Mouse (Mus musculus): Measurements from ENCODE around the gene Mitf.
A peak's percentile ranks its signal among the peaks of the same experiment; 100 is the strongest.

The Mitf gene

DNA sequence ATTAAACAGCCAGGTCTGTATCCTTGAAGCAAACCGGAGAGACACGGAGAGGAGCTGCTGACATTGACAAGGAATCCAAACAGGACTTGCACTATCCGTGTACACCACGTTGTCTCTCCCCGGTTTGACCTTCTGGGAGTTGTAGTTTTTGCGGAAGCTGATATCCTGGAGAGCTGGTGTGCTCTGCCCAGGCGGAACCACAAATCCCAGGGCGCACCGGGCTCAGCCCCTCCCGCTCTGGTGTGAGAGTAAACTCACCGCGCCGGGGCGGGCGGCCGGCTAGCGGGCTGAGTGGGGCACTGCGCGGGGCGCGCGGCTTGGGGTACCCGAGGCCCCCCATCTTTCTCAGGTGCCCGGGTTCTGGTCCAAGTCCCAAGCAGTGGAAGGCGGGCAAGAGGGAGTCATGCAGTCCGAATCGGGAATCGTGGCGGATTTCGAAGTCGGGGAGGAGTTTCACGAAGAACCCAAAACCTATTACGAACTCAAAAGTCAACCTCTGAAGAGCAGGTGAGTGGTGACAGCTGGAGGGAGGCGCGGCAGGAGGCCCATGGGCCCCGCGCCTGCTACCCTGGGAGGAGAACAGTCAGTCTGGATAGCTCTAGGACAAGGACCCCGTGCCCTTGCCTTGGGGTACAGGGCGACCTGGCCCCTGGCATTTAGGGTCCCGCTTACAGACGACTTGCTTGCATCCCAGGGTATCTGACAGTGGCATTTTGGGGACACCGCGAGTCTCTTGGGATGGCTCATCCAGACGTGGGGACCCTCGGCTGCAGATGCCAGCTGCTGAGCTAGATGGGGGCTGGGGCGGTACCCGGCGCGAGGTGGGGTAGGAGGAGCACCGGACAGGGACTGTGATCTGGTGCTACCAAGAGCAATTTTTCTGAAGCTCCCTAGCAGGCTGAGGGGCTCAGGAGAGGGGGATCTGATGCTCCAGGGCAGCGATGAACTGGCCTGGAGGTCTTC is at the start of gene Mitf:
Gene Mitf, plus strand, starts transcription at position 272 of the 963 bp plus-strand sequence.
- DNase-seq (ENCODE audit: low read depth), result peak; percentile 91

DNA sequence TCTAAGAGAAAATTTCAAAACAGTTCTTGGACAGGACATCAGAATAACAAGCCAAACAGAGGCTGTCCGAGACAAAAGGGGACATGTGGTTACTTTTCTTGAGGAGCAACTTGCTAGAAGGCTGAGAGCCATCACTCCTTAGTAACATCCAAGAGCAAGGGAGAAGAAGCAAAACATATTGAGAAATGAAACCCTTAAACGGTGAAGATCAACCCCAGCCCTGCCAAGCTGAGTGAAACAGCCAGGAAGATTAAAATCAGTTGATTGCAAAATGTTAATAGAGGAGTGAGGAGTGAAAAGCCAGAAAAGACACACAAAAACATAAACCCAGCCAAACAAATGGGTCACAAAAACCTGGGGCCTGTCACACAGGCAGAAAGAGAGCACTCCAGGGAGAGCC is 49.5 kb upstream of the Mitf start:
- DNase-seq (ENCODE audit: low read depth), result no peak

- no peak for DNase-seq (ENCODE audit: low read depth)
These were observed 48.0 kb upstream of the Mitf start for GRCm38 (mm10) chr6:97758884-97759283.

GRCm38 (mm10) chr6:97759301-97759700 is 47.6 kb upstream of the Mitf start:
- peak; percentile 55 for DNase-seq (ENCODE audit: low read depth)

DNA sequence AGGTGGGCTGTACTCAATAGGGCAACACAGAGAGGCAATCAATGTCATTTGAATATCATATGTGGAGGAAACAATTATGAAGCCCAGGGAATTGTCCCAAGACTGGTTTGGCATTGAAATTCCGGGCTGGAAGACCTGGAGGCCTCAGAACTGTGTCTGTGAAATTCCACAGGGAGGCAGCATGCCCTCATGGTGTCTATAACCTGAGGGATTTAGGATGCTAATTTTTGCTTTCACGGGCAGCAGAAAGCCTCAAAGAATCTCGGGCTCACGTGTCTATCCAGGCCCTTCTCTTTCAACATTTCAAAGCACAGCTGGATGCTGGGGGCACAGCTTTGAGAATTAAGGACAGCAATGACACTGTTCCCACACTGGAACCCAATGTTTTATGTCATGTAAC is 45.5 kb upstream of the Mitf start:
- no peak for DNase-seq (ENCODE audit: low read depth)

GRCm38 (mm10) chr6:97763970-97764369 is 42.9 kb upstream of the Mitf start:
- DNase-seq (ENCODE audit: low read depth), result no peak

DNA sequence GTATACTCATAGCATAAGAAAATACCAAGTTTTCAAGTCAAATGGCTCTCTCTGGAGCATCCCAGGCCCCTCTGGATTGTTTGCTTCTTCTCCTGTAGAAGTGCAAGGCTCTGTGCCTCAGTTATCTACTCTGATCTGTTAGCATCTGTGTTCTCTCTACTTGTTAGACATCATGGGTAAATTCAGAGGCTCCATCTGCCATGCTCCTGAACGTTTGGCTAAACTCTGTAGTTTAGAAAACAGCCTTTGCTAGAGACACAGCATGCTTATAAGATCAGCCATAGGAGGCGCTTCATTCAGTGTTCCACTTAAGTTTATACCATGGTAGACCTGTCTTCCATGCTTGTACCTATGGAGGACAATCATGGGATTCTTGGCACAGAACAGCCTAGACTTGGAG is 39.0 kb upstream of the Mitf start:
- no peak for DNase-seq (ENCODE audit: low read depth)

- no peak for DNase-seq (ENCODE audit: low read depth)
These were observed 37.3 kb upstream of the Mitf start for GRCm38 (mm10) chr6:97769549-97769948.

- DNase-seq (ENCODE audit: low read depth), result no peak
These were observed 25.5 kb upstream of the Mitf start for GRCm38 (mm10) chr6:97781316-97781715.

GRCm38 (mm10) chr6:97782291-97782690 is 24.6 kb upstream of the Mitf start:
- no peak for DNase-seq (ENCODE audit: low read depth)

DNA sequence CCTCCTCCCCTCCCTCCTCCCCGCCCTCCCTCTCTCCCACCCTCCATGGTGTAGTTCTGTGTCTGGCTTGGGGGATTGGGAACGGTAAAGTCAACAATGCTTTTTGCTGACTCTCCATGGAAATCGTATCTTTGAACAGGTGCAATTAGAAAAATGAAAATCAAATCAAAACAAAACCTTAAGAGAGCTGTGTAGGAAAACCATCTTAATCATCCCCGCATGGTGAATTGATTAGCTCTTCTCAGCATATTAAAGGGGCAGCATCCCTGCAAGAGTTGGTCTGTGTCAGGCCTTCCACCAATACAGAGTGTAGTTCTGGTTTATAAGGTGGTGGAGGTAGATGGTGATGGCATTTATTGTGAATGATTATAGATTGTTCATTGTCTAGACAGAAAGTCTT is 20.0 kb upstream of the Mitf start:
- DNase-seq (ENCODE audit: low read depth), result no peak

DNA sequence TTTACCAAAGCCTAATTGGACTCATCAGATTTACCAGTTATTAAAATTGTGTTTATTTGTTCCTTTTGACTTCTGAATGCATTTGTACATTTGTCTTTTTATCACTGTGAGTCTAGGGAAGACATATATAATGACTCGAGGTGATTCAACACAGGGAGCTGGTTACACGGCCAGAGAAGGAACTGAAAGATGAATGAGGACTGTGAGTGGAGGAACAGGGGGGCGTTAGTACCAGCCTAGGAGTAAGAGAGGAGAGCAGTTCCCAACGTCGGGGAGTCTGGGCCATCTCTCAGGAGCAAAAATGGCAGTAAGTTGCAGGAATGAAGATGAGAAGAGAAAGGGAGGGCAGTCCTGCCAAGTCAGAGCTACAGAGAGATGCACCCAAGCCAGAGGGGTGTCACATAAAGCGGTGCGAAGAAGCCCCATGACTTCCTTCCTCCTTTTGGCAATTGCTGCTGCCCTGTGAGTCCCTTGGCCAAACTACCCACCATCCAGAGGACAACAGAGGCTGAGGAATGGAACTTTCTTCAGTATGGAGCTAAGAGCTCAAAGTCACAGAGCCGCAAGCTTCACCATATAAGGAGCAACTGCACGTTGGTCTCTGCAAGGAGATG is 18.4 kb upstream of the Mitf start:
- no peak for DNase-seq (ENCODE audit: low read depth)

DNA sequence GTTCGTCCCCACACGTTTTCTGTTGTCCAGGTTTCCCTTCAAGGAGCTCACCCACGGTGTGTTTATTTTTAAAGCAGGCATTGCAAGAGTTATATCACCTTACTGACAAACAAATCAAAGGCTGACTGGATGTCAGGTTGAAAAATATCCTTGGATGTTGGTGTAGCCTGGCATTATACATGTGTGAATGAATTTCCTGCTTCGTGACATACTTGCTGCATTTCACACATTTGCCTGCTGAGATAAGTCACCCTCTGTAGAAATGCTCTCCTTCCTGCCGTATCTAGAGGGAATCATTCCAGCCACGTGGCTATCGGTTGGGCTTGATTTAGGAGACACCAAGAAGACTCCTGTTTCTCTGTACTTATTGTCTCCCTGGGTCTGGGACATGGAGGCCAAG is 17.2 kb upstream of the Mitf start:
- DNase-seq (ENCODE audit: low read depth), result no peak

- DNase-seq (ENCODE audit: low read depth), result no peak
These were observed 14.7 kb upstream of the Mitf start for GRCm38 (mm10) chr6:97792104-97792503.

DNA sequence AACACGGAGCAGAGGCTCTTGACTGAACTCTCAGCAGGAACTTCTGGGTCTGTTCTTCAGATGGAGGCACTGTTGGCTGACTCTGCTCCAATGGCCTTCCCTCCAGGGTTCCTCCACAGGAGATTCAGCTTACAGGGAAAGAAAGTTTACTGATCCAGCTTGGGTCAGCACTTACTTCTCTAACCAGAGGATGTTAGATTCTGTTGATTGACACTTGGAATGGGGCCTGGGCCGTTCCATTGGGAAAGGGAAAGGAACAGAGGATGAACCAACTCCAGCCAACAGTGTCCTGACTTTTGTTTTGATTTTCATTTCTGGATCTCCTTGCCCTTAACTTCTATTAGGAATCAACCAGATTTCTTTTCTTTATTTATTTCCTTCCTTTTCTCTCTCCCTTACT is 11.7 kb upstream of the Mitf start:
- no peak for DNase-seq (ENCODE audit: low read depth)

DNA sequence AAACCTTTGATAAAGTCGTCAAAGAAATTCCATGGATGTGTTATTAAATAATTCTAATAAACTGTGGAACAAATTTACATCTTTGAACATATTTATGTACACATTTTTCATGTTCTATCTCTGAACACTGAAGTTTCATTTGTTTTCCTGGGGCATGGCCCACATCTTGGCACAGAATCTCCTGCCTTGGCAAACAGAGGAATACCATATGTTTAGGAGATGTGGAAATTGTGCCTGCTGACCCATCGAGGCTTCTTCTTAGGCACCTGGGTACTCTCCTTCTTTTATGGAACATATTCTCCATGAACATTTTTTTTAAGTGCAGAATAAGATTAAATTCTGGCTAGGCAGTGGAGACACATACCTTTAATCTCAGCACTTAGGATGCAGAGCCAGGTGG is 6.2 kb upstream of the Mitf start:
- DNase-seq (ENCODE audit: low read depth), result no peak

DNA sequence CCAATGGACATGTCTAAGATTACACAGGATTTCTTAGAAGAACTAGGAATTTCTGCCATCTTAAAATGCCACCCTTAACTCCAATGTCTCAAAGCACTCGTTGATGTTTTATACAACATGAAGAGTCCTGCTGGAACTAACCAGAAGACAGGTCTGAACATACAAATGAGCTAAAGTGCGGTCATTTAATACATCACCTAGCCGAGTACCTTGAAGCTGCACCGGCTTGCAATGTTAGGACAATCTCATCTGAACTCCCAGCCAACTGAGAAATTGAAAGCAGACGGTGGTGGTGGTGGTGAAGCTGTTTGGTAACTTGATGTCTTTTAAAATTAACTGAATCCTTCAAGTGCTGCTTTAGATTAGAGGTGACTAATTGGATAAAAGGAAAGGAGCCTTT is 801 bp upstream of the Mitf start:
- DNase-seq (ENCODE audit: low read depth), result peak; percentile 11

DNA sequence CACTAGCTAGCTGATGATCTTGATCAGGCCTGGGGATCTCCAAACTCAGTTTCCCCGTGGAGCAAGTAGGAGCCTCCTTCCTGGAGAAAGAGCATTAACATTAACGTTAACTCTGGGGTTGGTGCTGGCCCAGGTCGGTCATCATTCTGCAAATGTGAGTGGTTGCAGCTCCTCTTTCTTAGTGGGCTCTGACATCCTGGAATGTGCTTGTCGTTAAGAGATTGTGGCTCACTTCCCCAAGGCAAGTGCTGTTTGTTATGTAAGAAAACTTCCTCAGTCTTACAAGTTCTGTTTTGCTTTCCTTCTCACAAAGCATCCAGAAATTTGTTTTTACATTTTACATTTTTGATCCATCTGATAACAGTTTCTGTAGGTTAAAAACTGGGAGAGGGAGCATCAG is 7.3 kb downstream of the Mitf start:
- no peak for DNase-seq (ENCODE audit: low read depth)

- DNase-seq (ENCODE audit: low read depth), result no peak
These were observed 8.9 kb downstream of the Mitf start for GRCm38 (mm10) chr6:97815723-97816122.

DNA sequence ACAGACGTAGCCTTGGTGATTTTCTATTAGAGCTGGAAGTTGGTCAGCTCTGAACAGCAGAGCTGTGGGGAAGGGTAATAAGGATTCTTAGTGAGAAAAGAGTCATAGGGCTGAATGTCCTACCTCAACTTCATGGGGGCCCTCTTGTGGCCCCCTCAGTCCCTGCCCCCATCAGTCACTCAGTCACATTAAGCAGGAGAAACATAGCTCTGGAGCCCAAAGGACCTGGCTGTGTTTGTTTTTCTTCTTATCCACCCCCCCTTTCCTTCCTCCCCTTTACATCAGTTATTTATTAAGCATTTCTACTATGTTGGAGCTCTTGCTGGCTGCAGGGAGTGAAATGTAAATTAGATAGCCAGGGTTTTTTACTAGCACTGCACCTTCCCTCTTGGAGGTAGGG is 10.0 kb downstream of the Mitf start:
- no peak for DNase-seq (ENCODE audit: low read depth)

GRCm38 (mm10) chr6:97818128-97818527 is 11.3 kb downstream of the Mitf start:
- DNase-seq (ENCODE audit: low read depth), result no peak

- no peak for DNase-seq (ENCODE audit: low read depth)
These were observed 12.1 kb downstream of the Mitf start for GRCm38 (mm10) chr6:97818948-97819347.

DNA sequence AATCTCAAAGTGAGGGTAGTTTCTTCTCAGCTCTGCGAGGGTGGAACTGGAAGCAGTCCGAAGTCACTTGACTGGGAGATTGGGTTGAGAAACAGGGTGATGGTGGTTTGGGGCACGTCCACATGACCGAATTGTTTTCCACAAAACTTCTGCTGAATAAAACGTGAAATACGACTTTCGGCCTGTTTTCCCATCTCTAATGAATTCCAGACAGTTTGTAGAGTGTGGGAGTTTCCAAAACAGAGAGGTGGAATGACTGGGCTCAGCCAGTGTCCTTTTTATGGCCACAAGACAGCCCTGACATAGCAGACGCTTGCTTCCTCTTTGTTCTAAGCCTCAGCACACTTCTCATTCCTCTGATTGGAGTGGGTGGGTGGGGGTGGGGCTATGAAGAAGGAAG is 13.7 kb downstream of the Mitf start:
- no peak for DNase-seq (ENCODE audit: low read depth)

- no peak for DNase-seq (ENCODE audit: low read depth)
These were observed 15.0 kb downstream of the Mitf start for GRCm38 (mm10) chr6:97821811-97822210.
